Mouse (Mus musculus): ENCODE measurements around the gene Rel. TPM values are rescaled to one million over a fixed set of nuclear protein-coding genes. Genes with fewer than 3 reads are reported as not detected.
"Not testable (repeated sequence)": the region's sequence is repeated elsewhere in the genome, so short reads cannot be mapped to it uniquely, and the experiment has no call there.

Gene Rel
- polyA plus RNA-seq, 1 experiment from 2014 or later, result 0.39 TPM

DNA sequence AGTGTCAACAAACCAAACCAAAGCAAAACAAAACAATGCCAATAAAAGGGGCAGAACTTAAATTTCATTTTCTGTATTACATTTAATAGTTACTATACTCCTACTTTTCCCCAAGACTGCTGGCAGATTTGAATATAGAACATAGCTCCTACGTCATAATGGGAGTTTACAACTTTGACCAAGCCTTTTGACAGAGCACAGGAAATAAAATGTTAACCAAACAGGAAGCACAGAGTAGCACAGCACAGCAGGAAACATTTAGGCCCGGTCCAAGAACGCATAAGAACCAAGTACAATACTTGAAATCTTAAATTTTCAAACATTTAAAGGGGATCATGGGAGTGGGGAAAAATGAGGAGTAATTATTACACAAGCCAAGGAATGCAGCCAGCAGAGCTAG is 11.3 kb upstream of the Rel start:
- Histone ChIP-seq H3K9me3 (replicated peaks; ENCODE audit: control insufficient read depth, low read length, poor library complexity, severe bottlenecking) (no peaks in the 10 kb centered on the region), H3K36me3 (ENCODE audit: control insufficient read depth, insufficient read depth, low read length) (no peaks in the 10 kb centered on the region), H3K4me3 (ENCODE audit: low read depth, low read length) (no peak overlapping the region), H3K4me2 (ENCODE audit: low read length) (no peak overlapping the region), H3K4me1 (ENCODE audit: control insufficient read depth, insufficient read depth, low read length) (no peaks in the 10 kb centered on the region), H3K27ac (ENCODE audit: low read length) (no peak overlapping the region), H3K27me3 (ENCODE audit: control insufficient read depth, insufficient read depth, low read depth, low read length) (no peaks in the 10 kb centered on the region), H3K9ac (ENCODE audit: low read depth, low read length) (no peak overlapping the region)
- no peak for ATAC-seq
- 86% methylated on average over 3 of the region's 3 CpGs for WGBS

DNA sequence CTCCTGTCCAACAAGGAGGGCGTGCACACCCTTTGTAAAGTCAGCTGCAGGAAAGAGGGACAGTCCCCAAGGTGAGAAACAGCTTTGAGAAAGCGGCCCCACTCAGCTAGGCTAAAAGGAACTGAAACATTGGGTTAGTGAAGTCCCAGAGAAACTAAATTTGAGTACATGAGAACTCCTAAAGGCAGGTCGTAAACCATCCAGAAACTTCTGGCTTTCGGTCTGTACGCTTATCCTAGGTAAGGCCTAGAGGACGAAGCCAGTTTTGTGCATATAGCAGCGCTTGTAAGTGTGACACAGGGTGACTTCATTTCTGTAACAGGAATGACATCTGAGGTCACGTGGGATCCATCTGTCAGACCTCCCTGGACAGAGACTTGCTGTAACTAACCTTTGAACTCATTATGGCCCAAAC is 8.0 kb upstream of the Rel start:
- ATAC-seq, result no peak
- 94% methylated on average over 8 of the region's 8 CpGs for WGBS

DNA sequence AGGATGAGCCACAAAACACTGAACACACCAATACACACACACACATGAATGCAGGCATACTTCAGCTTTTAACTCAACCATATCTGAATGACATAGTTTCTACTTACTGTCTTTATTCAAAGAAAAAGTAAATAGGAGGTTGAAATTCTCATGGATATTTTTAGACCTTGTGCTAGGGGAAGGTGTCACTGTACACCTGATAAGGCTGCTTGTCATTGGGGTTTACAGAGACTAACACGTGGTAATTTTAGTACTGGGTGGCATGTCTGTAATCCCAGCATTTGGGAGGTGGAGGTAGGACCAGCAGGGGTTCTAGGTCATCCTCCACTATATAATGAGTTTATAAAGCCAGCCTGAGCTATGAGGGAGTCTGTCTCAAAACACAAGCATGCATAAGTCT is 1.7 kb upstream of the Rel start:
- Histone ChIP-seq H3K27me3 (ENCODE audit: control insufficient read depth, insufficient read depth, low read depth, low read length) (no peaks in the 10 kb centered on the region; the same call in 1 of the 2 replicates), H3K36me3 (ENCODE audit: control insufficient read depth, insufficient read depth, low read length) (no peaks in the 10 kb centered on the region), H3K9ac (ENCODE audit: low read depth, low read length) (no peak overlapping the region), H3K4me2 (ENCODE audit: low read length) (no peak overlapping the region), H3K27ac (ENCODE audit: low read length) (no peak overlapping the region), H3K4me3 (ENCODE audit: low read depth, low read length) (no peak overlapping the region), H3K4me1 (ENCODE audit: control insufficient read depth, insufficient read depth, low read length) (peaks cover 9% of the 10 kb centered on the region), H3K9me3 (replicated peaks; ENCODE audit: control insufficient read depth, low read length, poor library complexity, severe bottlenecking) (no peaks in the 10 kb centered on the region)
- no peak for ATAC-seq
- WGBS, result 27% methylated on average over 1 of the region's 1 CpGs

More for the DNA sequence above, 8.0 kb upstream of the Rel start:
- H3K27ac ChIP-seq (ENCODE audit: low read length), result no peak overlapping the region
- no peak overlapping the region for H3K4me3 ChIP-seq (ENCODE audit: low read depth, low read length)
- no peaks in the 10 kb centered on the region for H3K4me1 ChIP-seq (ENCODE audit: control insufficient read depth, insufficient read depth, low read length)
- H3K9ac ChIP-seq (ENCODE audit: low read depth, low read length), result no peak overlapping the region
- H3K4me2 ChIP-seq (ENCODE audit: low read length), result no peak overlapping the region
- no peaks in the 10 kb centered on the region for H3K9me3 ChIP-seq (replicated peaks; ENCODE audit: control insufficient read depth, low read length, poor library complexity, severe bottlenecking)
- no peaks in the 10 kb centered on the region for H3K36me3 ChIP-seq (ENCODE audit: control insufficient read depth, insufficient read depth, low read length)
- H3K27me3 ChIP-seq (ENCODE audit: control insufficient read depth, insufficient read depth, low read depth, low read length), result no peaks in the 10 kb centered on the region

DNA sequence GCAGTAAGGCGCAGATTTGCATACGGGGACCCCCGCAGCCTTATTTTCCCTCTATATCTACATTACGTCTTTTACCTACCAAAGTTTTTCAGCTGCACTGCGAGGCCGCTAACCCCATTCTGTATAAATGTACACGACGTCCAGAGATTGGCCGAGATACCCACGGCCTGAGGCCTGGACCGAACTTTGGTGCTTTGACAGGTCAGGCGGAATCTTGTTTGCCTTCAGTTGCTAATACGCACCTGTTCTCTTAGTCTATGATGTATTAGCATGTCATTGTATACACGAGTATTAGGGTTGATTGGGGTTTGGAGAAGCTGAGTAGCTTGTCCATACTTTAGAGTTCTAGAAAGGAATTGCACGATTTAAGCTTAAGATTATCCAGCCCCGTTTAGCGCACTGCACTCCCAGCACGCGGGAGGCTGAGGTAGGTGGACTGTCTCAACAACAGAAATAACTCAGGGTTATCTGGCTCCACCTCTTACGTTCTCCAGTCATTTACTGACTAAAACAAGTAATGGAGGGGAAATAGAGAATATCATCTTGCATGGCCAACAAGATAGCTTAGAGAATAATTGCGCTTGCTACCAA is 832 bp upstream of the Rel start:
- no peaks in the 10 kb centered on the region; the same call in 1 of the 2 replicates for H3K27me3 ChIP-seq (ENCODE audit: control insufficient read depth, insufficient read depth, low read depth, low read length)
- H3K36me3 ChIP-seq (ENCODE audit: control insufficient read depth, insufficient read depth, low read length), result no peaks in the 10 kb centered on the region
- no peaks in the 10 kb centered on the region for H3K9me3 ChIP-seq (replicated peaks; ENCODE audit: control insufficient read depth, low read length, poor library complexity, severe bottlenecking)
- no peak for ATAC-seq
- H3K4me2 ChIP-seq (ENCODE audit: low read length), result peak overlapping the region; percentile 78
- WGBS, result 7% methylated on average over 21 of the region's 21 CpGs
- H3K27ac ChIP-seq (ENCODE audit: low read length), result peak overlapping the region; percentile 84
- H3K4me3 ChIP-seq (ENCODE audit: low read depth, low read length), result peak overlapping the region; percentile 91
- peak overlapping the region; percentile 81 for H3K9ac ChIP-seq (ENCODE audit: low read depth, low read length)
- H3K4me1 ChIP-seq (ENCODE audit: control insufficient read depth, insufficient read depth, low read length), result peaks cover 9% of the 10 kb centered on the region

DNA sequence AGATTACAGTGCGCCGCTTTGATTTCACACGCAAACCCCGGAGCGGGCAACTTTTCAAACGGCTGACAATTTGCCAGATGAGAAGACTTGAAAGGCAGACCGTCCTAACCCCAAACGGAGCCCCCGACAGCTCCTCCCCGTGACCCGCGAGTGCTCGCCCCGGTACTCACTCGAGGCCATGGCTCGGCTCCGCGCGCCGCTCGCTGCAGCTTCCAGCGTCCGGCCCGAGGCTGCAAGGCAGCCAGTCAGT is 335 bp downstream of the Rel start:
- H3K4me2 ChIP-seq (ENCODE audit: low read length), result peak overlapping the region; percentile 78
- WGBS, result 0% methylated on average over 24 of the region's 24 CpGs
- H3K36me3 ChIP-seq (ENCODE audit: control insufficient read depth, insufficient read depth, low read length), result no peaks in the 10 kb centered on the region
- H3K4me3 ChIP-seq (ENCODE audit: low read depth, low read length), result peak overlapping the region; percentile 91
- H3K9me3 ChIP-seq (replicated peaks; ENCODE audit: control insufficient read depth, low read length, poor library complexity, severe bottlenecking), result no peaks in the 10 kb centered on the region
- peak overlapping the region; percentile 84 for H3K27ac ChIP-seq (ENCODE audit: low read length)
- peak overlapping the region; percentile 81 for H3K9ac ChIP-seq (ENCODE audit: low read depth, low read length)
- peaks cover 9% of the 10 kb centered on the region for H3K4me1 ChIP-seq (ENCODE audit: control insufficient read depth, insufficient read depth, low read length)
- H3K27me3 ChIP-seq (ENCODE audit: control insufficient read depth, insufficient read depth, low read depth, low read length), result no peaks in the 10 kb centered on the region; the same call in 1 of the 2 replicates
- ATAC-seq, result no peak

DNA sequence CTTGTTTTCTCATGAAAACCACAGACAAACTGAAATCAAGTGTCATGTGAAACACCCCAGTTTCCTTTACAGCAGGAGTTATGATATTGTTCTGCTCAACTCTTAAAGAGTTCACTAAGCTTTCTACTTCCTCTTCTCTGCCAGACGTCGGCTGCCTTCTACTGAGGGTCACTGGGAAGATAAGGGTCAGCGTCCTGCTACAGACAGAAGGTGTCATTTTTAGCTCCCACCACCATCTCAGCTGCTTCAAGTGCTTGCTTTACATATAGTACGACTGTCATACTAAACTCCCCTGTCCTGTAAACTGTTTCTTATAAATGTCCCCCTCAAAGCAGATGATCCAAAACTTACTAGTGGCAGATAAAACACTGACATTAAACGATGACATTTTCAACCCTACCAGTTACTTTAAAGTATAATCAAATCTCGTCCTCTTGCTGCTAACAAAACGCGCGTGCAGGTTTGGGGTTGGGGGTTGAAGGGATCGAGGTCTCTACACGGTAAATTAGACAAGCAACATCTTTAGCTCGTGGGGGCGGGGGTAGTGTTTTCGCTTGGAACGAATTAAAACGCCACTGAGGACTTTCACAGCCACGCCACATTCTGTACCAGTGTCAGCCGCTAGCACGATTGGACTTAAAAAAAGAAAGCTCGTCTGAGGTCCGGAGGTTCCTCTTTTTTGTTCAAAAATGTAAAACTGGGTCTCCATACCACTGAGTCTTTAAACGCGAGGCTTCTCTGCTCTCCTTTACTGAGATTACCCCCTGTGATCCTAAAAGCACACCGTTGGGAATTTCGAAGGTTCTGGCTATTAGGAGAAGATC is 872 bp downstream of the Rel start:
- peak; percentile 21 for ATAC-seq
- Histone ChIP-seq H3K4me2 (ENCODE audit: low read length) (peak overlapping the region; percentile 78), H3K9me3 (replicated peaks; ENCODE audit: control insufficient read depth, low read length, poor library complexity, severe bottlenecking) (no peaks in the 10 kb centered on the region), H3K36me3 (ENCODE audit: control insufficient read depth, insufficient read depth, low read length) (no peaks in the 10 kb centered on the region), H3K4me3 (ENCODE audit: low read depth, low read length) (peak overlapping the region; percentile 91), H3K27ac (ENCODE audit: low read length) (no peak overlapping the region), H3K27me3 (ENCODE audit: control insufficient read depth, insufficient read depth, low read depth, low read length) (no peaks in the 10 kb centered on the region; the same call in 1 of the 2 replicates), H3K9ac (ENCODE audit: low read depth, low read length) (peak overlapping the region; percentile 81), H3K4me1 (ENCODE audit: control insufficient read depth, insufficient read depth, low read length) (peaks cover 9% of the 10 kb centered on the region)
- under 1% methylated on average over 25 of the region's 25 CpGs for WGBS

DNA sequence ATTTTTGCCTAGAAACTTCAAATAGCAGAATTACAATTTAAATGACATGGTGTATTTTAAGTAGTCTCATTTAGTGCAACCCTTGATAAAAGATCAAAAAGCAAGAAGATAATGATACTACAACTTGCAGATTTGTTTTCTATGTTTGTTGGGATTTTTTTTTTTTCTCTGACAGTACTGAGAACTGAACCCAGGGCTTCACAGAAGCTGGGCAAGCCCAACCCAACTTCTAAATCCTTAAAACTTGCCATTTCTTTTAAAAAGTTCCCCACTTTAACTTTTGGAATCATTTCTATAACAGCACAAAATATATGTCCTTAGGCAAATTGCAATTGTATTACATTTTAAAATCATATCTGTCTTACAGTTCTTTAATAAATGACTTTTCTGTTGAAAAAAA is 1.7 kb downstream of the Rel start:
- ATAC-seq, result no peak
- no peak overlapping the region for H3K27ac ChIP-seq (ENCODE audit: low read length)
- H3K9ac ChIP-seq (ENCODE audit: low read depth, low read length), result no peak overlapping the region
- H3K4me2 ChIP-seq (ENCODE audit: low read length), result no peak overlapping the region
- peaks cover 9% of the 10 kb centered on the region for H3K4me1 ChIP-seq (ENCODE audit: control insufficient read depth, insufficient read depth, low read length)
- no peaks in the 10 kb centered on the region for H3K9me3 ChIP-seq (replicated peaks; ENCODE audit: control insufficient read depth, low read length, poor library complexity, severe bottlenecking)
- H3K4me3 ChIP-seq (ENCODE audit: low read depth, low read length), result no peak overlapping the region
- no peaks in the 10 kb centered on the region for H3K36me3 ChIP-seq (ENCODE audit: control insufficient read depth, insufficient read depth, low read length)
- no peaks in the 10 kb centered on the region; the same call in 1 of the 2 replicates for H3K27me3 ChIP-seq (ENCODE audit: control insufficient read depth, insufficient read depth, low read depth, low read length)

DNA sequence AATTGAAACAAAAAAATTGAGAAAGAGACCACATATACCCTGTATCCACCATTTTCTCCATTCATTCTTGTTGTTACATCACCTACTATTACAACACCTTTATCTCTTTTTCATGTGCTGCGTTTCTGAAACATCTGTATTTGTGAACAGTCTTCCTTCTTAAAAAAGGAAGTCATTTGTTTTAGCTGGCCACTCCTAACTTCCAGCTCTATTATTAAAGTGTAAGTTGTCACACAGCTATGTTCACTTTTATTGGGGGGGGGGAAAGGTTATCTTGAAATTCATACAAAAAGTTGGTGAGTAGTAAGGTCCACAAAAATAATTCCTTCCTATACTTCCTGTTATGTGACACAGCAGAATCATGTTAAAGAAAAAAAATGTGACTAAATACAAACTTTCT is 2.8 kb downstream of the Rel start:
- ATAC-seq, result no peak
- no peaks in the 10 kb centered on the region for H3K9me3 ChIP-seq (replicated peaks; ENCODE audit: control insufficient read depth, low read length, poor library complexity, severe bottlenecking)
- H3K4me2 ChIP-seq (ENCODE audit: low read length), result no peak overlapping the region
- WGBS, result 84% methylated on average over 1 of the region's 1 CpGs
- no peaks in the 10 kb centered on the region for H3K36me3 ChIP-seq (ENCODE audit: control insufficient read depth, insufficient read depth, low read length)
- no peak overlapping the region for H3K4me3 ChIP-seq (ENCODE audit: low read depth, low read length)
- H3K27ac ChIP-seq (ENCODE audit: low read length), result no peak overlapping the region
- no peaks in the 10 kb centered on the region; the same call in 1 of the 2 replicates for H3K27me3 ChIP-seq (ENCODE audit: control insufficient read depth, insufficient read depth, low read depth, low read length)
- no peak overlapping the region for H3K9ac ChIP-seq (ENCODE audit: low read depth, low read length)
- H3K4me1 ChIP-seq (ENCODE audit: control insufficient read depth, insufficient read depth, low read length), result peaks cover 9% of the 10 kb centered on the region

DNA sequence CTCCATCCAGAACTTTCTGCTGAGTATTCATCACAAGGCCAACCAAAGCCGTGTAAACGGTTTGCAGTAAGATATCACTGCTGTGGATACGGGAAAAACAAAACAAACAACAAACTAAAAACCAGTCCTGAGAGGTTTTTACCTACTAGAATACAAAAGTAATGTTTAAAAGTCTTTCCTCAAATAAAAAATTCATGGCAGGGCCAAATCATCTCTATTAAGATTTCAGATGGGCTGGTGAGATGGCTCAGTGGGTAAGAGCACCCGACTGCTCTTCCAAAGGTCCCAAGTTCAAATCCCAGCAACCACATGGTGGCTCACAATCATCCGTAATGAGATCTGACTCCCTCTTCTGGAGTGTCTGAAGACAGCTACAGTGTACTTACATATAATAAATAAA is 3.4 kb downstream of the Rel start:
- ATAC-seq; H3K9me3 ChIP-seq (replicated peaks; ENCODE audit: control insufficient read depth, low read length, poor library complexity, severe bottlenecking); H3K27ac ChIP-seq (ENCODE audit: low read length); H3K36me3 ChIP-seq (ENCODE audit: control insufficient read depth, insufficient read depth, low read length); H3K4me1 ChIP-seq (ENCODE audit: control insufficient read depth, insufficient read depth, low read length); H3K4me2 ChIP-seq (ENCODE audit: low read length); H3K4me3 ChIP-seq (ENCODE audit: low read depth, low read length); H3K9ac ChIP-seq (ENCODE audit: low read depth, low read length); H3K27me3 ChIP-seq (ENCODE audit: control insufficient read depth, insufficient read depth, low read depth, low read length): not testable (repeated sequence)
- WGBS, result 84% methylated on average over 4 of the region's 5 CpGs

Data from midbrain, embryonic 16.5 days (tissue).